Mouse (Mus musculus) midbrain, embryonic 11.5 days (tissue): ENCODE results near the gene Rusc2. TPM values are rescaled to one million over a fixed set of nuclear protein-coding genes. Genes with fewer than 3 reads are reported as not detected.
A peak's percentile ranks its signal among the peaks of the same experiment; 100 is the strongest.

Source experiments
- ATAC-seq: fragments of 200-750 bp; cut with Nextera tagmentation; 2 replicates; pipeline ENCODE4 v1.8.0; 2017; ENCODE audit warnings: moderate TSS enrichment, moderate library complexity; ENCODE audit not compliant: low FRiP score
- DNase-seq: peaks from one replicate; pipeline ENCODE4 v3.0.0; 2015; ENCODE audit warnings: low spot score; ENCODE audit errors: missing footprints
- H3K27ac ChIP-seq: fragments of 300-500 bp; sonication (generic); 2 replicates; pipeline ENCODE4 v1.5.1; 2014; ENCODE audit warnings: low read depth, low read length
- H3K27me3 ChIP-seq: fragments of 300-500 bp; sonication (generic); 2 replicates; pipeline ENCODE4 v1.6.1; 2014; ENCODE audit warnings: mild to moderate bottlenecking, low read length, moderate library complexity, mixed read lengths; ENCODE audit not compliant: control insufficient read depth, insufficient read depth
- H3K36me3 ChIP-seq: fragments of 300-500 bp; sonication (generic); 2 replicates; pipeline ENCODE4 v1.6.1; 2014; ENCODE audit warnings: mild to moderate bottlenecking, low read length, moderate library complexity, mixed read lengths; ENCODE audit not compliant: control insufficient read depth, insufficient read depth
- H3K4me1 ChIP-seq: fragments of 300-500 bp; sonication (generic); 2 replicates; pipeline ENCODE4 v1.6.1; 2014; ENCODE audit warnings: low read length; ENCODE audit not compliant: control insufficient read depth, insufficient read depth
- H3K4me2 ChIP-seq: fragments of 300-500 bp; sonication (generic); 2 replicates; pipeline ENCODE4 v1.6.1; 2014; ENCODE audit warnings: mild to moderate bottlenecking, moderate library complexity
- H3K4me3 ChIP-seq: fragments of 300-500 bp; sonication (generic); 2 replicates; pipeline ENCODE4 v1.5.1; 2014; ENCODE audit warnings: low read depth, low read length
- H3K9ac ChIP-seq: fragments of 300-500 bp; sonication (generic); 2 replicates; pipeline ENCODE4 v1.6.1; 2014; ENCODE audit warnings: low read length
- H3K9me3 ChIP-seq: fragments of 300-500 bp; sonication (generic); 2 replicates; pipeline ENCODE4 v1.6.1; 2016; ENCODE audit warnings: low read length; ENCODE audit not compliant: control insufficient read depth
- WGBS: fragments of 180-500 bp; shearing (Covaris S2); extraction: QIAGEN DNeasy Blood & Tissue Kit; methylation state at CpG from one replicate; pipeline ENCODE4 v1.1.7; 2014; 5-methylcytosine and 5-hydroxymethylcytosine counted together
- polyA plus RNA-seq: library from polyadenylated mRNA; unstranded; fragments of >200 nt; fragmentation: Nextera tagmentation; extraction: Ambion mirVana; gene quantifications from 2 replicates; pipeline ENCODE4 v1.2.1, GENCODE M21; 2014

Rusc2 gene
- polyA plus RNA-seq, 1 experiment from 2014 or later = 13.7 TPM

DNA sequence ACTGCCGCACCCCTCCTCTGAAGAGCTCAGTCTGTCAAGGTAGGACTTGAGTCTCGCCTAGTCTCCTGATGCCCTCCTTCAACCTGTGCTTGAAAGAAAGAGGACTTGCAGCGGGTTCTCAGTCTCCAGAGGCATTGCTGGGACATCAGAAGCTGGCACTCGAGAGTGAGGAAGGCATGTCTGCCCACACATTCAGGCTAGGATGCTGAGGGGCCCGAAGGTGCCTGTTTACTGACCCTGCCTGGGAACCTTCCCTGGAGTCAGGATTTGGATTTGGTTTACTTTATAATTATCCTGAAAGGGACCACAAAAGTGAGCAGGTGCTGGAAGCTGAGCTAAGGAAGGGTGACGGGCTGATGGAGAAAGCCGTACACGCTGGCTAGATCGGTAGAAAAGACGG lies 19.7 kb downstream of the Rusc2 start:
- Histone ChIP-seq H3K9me3 (no peaks in the 10 kb centered on the region), H3K36me3 (no peaks in the 10 kb centered on the region), H3K27me3 (no peaks in the 10 kb centered on the region), H3K9ac (no peak overlapping the region), H3K4me3 (no peak overlapping the region), H3K4me2 (no peak overlapping the region), H3K4me1 (peaks cover 16% of the 10 kb centered on the region), H3K27ac (no peak overlapping the region)
- peak; percentile 66 for DNase-seq
- no peak for ATAC-seq
- 83% methylated on average over 10 of the region's 10 CpGs for WGBS

DNA sequence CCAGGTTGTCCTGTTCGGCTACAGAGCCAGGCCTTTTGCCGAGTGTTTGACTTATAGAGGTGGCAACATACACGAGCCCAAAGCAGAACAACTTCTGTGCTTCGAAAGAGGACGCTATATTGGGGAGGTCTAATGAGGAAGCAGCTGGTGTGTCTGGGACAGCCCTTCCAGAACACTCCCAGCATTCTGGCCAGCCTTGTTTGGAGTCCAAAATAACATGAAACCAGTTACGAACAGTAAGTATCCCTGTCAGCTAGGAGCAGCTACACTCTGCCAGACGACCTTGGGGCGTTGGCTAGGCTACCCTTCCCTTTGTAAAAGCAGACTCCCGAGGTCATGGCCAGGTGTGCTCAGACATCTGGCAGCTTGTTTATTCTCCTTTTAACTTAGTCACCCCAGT lies 20.4 kb downstream of the Rusc2 start:
- Histone ChIP-seq H3K27ac (no peak overlapping the region), H3K9me3 (no peaks in the 10 kb centered on the region), H3K4me3 (no peak overlapping the region), H3K9ac (no peak overlapping the region), H3K27me3 (no peaks in the 10 kb centered on the region), H3K4me2 (no peak overlapping the region), H3K36me3 (no peaks in the 10 kb centered on the region), H3K4me1 (peaks cover 17% of the 10 kb centered on the region)
- ATAC-seq (no peak), DNase-seq (peak; percentile 59)
- 89% methylated on average over 9 of the region's 9 CpGs for WGBS

DNA sequence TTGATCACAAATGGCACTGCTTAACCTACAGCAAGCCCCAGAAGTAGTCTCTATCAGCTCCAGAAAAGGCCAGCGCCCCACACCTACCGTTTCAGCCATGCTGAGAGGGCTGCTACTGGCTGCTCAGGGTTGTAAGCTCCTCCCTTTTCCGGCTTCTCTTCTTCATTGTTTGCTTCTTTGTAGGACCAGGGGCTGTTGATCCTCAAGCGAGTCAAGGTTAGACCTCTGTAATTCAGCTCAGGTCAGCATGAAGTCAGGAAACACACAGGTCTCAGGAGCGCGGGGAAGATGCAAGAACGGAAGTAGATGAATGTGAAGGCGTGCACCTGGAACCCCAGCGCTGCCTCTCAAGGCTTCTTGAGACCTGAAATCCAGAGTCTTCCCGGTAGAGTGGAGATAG lies 22.9 kb downstream of the Rusc2 start:
- Histone ChIP-seq H3K27me3 (no peaks in the 10 kb centered on the region), H3K36me3 (no peaks in the 10 kb centered on the region), H3K27ac (no peak overlapping the region), H3K4me2 (no peak overlapping the region), H3K4me1 (peaks cover 17% of the 10 kb centered on the region), H3K9me3 (no peaks in the 10 kb centered on the region), H3K9ac (no peak overlapping the region), H3K4me3 (no peak overlapping the region)
- 86% methylated on average over 10 of the region's 10 CpGs for WGBS
- ATAC-seq (no peak), DNase-seq (no peak)

DNA sequence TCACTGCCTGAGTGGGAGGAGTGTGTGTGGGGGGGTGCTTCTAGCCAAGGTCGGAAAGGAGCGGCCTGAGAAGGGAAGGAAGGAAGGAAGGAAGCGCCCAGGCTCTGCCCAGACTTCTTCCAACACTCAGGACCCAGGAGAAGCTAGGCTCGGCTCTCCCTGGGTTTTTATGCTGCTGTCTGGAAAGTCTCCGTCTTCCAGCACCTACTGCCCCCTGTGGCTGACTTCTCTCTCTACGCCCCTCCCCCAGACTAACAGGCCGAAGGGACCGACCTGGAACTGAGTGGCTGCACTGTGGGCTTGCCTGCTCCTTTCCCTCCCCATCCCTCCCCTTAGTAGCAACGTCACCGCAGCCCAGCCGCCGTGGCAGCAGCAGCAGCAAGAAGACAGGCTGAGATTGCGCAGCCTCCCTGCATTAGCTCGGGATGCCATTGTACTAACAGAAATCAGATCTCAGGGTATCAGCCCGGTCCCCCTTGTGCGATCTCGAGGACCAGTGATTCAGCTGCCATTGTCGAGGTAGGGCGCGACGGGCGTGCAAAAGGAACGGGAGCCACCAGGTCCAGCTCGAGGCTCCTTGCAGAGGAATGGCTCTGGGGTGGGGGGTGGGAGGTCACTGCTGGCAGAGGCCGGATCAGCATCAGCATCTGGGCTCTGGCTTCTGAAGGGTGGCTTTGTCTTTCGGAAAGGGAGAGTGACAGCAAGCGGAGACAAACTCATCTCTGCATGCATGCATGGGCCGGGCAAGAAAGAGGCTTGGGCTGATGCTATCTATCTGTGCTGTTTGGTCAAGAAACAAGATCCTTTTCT lies 24.6 kb downstream of the Rusc2 start:
- Histone ChIP-seq H3K27me3 (no peaks in the 10 kb centered on the region), H3K27ac (peak overlapping the region; percentile 83), H3K9me3 (no peaks in the 10 kb centered on the region), H3K9ac (peak overlapping the region; percentile 79), H3K4me2 (peak overlapping the region; percentile 68), H3K4me3 (peak overlapping the region; percentile 44), H3K36me3 (no peaks in the 10 kb centered on the region), H3K4me1 (peaks cover 13% of the 10 kb centered on the region)
- ATAC-seq (peak; percentile 95), DNase-seq (peak; percentile 95)
- WGBS = 1% methylated on average over 28 of the region's 28 CpGs

DNA sequence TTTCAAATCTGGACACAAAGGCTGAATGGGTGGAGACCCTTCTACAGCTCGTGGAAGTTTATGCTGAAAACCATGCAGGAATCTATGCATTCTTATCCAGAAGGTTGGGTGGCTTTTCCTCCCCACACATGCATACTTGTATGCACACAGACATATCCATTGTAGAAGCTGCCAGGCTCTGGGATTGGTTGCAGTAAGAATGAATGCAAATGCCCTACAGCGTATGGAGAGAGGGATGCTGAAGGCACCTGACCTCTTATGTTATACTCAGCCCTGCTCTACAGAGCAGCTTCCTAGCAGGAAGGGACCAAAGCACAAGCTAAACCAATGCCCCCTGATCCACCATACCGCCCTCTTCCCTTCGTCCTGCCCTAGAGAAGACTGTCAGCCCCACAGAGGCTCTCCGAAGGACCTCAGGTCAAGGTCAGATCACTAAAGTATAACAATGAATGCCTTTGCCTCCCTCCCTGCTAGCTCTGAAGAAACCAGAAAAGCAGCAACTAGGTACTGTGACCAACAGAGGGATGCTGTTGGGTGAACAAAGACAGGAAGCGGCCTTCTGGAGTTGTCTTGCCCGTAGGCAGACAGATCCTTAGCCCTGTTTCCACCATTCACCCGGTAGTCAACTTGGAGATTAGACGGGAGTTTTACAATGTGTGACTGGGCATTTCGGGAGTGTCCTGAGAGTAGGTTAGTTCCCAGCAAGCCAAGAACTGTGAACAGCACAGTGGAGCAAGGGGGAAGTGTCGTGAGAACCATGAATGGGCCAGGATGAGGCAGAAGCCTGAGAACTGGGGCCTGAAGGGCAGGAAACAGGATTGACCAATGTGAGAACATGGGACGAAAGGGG lies 25.5 kb downstream of the Rusc2 start:
- ATAC-seq (peak; percentile 45), DNase-seq (peak; percentile 90)
- Histone ChIP-seq H3K27ac (peak overlapping the region; percentile 83), H3K4me1 (peaks cover 13% of the 10 kb centered on the region), H3K4me2 (peak overlapping the region; percentile 68), H3K9me3 (no peaks in the 10 kb centered on the region), H3K4me3 (peak overlapping the region; percentile 44), H3K36me3 (no peaks in the 10 kb centered on the region), H3K9ac (peak overlapping the region; percentile 79), H3K27me3 (no peaks in the 10 kb centered on the region)
- 73% methylated on average over 12 of the region's 12 CpGs for WGBS

DNA sequence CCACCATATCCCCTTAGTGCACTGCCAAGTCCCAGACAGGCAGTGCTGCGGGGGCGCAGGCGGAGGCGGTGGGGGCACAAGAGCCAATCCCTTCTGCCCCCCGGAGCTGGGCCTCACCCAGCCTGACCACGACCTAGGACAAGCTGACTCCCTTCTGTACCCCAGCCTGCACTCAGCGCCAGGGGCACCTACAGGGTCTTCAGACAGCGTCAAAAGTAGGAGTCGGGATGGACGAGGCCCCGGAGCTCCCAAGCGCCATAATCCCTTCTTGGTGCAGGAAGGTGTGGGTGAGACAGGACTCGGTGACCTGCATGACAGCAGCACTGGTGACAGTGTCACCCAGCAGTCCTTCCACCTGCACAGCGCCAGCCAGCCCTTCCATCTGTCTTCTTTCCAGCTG lies 33.0 kb downstream of the Rusc2 start:
- no peaks in the 10 kb centered on the region; the same call in 1 of the 2 replicates for H3K4me1 ChIP-seq

DNA sequence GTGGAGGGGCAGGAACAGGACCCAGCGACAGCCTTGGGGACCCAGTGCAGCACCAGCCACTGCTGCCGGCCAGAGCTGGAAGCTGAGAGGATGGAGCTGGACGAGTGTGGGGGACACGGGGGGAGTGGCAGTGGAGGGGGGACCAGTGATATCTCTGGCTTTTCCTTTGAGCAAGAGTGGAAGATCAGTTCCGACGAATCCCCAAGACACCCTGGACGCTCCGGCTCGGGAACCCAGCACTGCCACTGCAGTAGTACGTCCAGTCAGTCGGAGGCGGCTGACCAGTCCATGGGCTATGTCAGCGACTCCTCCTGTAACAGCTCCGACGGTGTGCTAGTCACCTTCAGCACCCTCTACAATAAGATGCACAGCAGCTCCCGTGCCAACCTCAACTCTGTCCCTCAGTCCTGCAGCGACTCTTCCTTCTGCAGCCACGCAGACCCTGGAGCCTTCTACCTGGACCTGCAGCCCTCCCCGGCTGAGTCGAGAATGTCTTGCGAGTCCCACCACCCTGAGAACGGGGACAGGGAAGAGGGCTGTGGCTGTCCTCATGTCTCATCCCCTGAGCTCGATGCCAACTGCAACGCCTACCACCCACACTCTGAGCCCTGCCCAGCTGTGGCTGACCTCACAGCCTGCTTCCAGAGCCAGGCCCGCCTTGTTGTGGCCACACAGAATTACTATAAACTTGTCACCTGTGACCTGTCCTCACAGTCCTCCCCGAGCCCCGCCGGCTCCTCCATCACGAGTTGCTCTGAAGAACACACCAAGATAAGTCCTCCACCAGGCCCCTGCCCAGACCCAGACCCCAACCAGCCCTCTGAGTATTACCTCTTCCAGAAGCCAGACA lies 33.7 kb downstream of the Rusc2 start:
- WGBS = 87% methylated on average over 29 of the region's 29 CpGs
- no peaks in the 10 kb centered on the region for H3K27me3 ChIP-seq
- no peak overlapping the region for H3K4me3 ChIP-seq
- H3K27ac ChIP-seq = no peak overlapping the region
- no peak overlapping the region for H3K4me2 ChIP-seq
- no peak for DNase-seq
- no peak overlapping the region for H3K9ac ChIP-seq
- H3K9me3 ChIP-seq = no peaks in the 10 kb centered on the region
- H3K36me3 ChIP-seq = peaks cover 7% of the 10 kb centered on the region
- no peaks in the 10 kb centered on the region; the same call in 1 of the 2 replicates for H3K4me1 ChIP-seq
- no peak for ATAC-seq

More for the DNA sequence above, 33.0 kb downstream of the Rusc2 start:
- no peaks in the 10 kb centered on the region for H3K27me3 ChIP-seq
- H3K4me3 ChIP-seq = no peak overlapping the region
- 89% methylated on average over 14 of the region's 14 CpGs for WGBS
- no peak overlapping the region for H3K27ac ChIP-seq
- ATAC-seq (no peak), DNase-seq (no peak)
- peaks cover 7% of the 10 kb centered on the region for H3K36me3 ChIP-seq
- H3K9me3 ChIP-seq = no peaks in the 10 kb centered on the region
- no peak overlapping the region for H3K9ac ChIP-seq
- no peak overlapping the region for H3K4me2 ChIP-seq

DNA sequence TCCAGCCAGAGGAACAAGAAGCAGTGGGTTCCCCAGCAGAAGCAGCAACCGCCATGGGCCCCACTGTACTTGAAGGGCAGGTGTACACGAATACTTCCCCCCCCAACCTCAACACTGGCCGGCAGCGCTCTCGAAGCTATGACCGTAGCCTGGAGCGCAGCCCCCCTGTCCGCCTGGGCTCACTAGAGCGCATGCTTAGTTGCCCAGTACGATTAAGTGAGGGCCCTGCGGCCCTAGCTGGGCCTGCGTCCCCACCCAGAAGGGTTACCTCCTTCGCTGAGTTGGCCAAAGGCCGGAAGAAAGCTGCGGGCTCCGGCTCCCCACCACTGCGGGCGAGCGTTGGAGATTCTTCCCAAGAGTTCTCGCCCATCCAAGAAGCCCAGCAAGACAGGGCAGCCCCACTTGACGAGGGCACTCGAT lies 34.3 kb downstream of the Rusc2 start:
- no peak for ATAC-seq
- no peaks in the 10 kb centered on the region for H3K27me3 ChIP-seq
- H3K4me2 ChIP-seq = no peak overlapping the region
- no peak overlapping the region for H3K27ac ChIP-seq
- H3K36me3 ChIP-seq = peaks cover 7% of the 10 kb centered on the region
- WGBS = 94% methylated on average over 22 of the region's 22 CpGs
- no peak overlapping the region for H3K9ac ChIP-seq
- no peak overlapping the region for H3K4me3 ChIP-seq
- H3K4me1 ChIP-seq = no peaks in the 10 kb centered on the region; the same call in 1 of the 2 replicates
- H3K9me3 ChIP-seq = no peaks in the 10 kb centered on the region
- peak; percentile 49 for DNase-seq
